Mouse (Mus musculus) T-helper 17 cell (primary cell): ENCODE measurements around the gene Dtnbp1.

Experiments
- in situ Hi-C, 2 experiments: fragments of 300-600 bp; cut with MboI, MseI; formaldehyde crosslinking; loops; 1 replicate in 1 of 2; 2 replicates in 1 of 2; pipeline ENCODE4 v1.15.1; 2025; ENCODE audit warnings: high pct_unique_total_duplicates in 2 of 2

Dtnbp1 gene

GRCm38 (mm10) chr13:45003026-45003425, 1.1 kb upstream of the Dtnbp1 start:
- in situ Hi-C loops = no loop called here

- in situ Hi-C loops = no loop called here
Measured at GRCm38 (mm10) chr13:45001228-45001910, 578 bp downstream of the Dtnbp1 start.

- in situ Hi-C loops = no loop called here
Measured at GRCm38 (mm10) chr13:45000836-45001227, 1.1 kb downstream of the Dtnbp1 start.

GRCm38 (mm10) chr13:44999211-44999610, 2.7 kb downstream of the Dtnbp1 start:
- in situ Hi-C loops = no loop called here

GRCm38 (mm10) chr13:44996339-44996738, 5.6 kb downstream of the Dtnbp1 start:
- in situ Hi-C loops = no loop called here

- in situ Hi-C loops = no loop called here
Measured at GRCm38 (mm10) chr13:44992550-44993205, 9.3 kb downstream of the Dtnbp1 start.

GRCm38 (mm10) chr13:44991936-44992335, 10.0 kb downstream of the Dtnbp1 start:
- in situ Hi-C loops = no loop called here

- in situ Hi-C loops = no loop called here
Measured at GRCm38 (mm10) chr13:44990073-44990682, 11.8 kb downstream of the Dtnbp1 start.

GRCm38 (mm10) chr13:44986352-44986751, 15.6 kb downstream of the Dtnbp1 start:
- in situ Hi-C loops = no loop called here

- in situ Hi-C loops = no loop called here
Measured at GRCm38 (mm10) chr13:44985321-44985720, 16.6 kb downstream of the Dtnbp1 start.

- in situ Hi-C loops = no loop called here
Measured at GRCm38 (mm10) chr13:44983635-44984401, 18.1 kb downstream of the Dtnbp1 start.

- in situ Hi-C loops = no loop called here
Measured at GRCm38 (mm10) chr13:44982799-44983198, 19.1 kb downstream of the Dtnbp1 start.

GRCm38 (mm10) chr13:44979433-44979832, 22.5 kb downstream of the Dtnbp1 start:
- in situ Hi-C loops = no loop called here

- in situ Hi-C loops = no loop called here
Measured at GRCm38 (mm10) chr13:44977483-44978141, 24.3 kb downstream of the Dtnbp1 start.

- in situ Hi-C loops = no loop called here
Measured at GRCm38 (mm10) chr13:44977059-44977458, 24.9 kb downstream of the Dtnbp1 start.

- in situ Hi-C loops = no loop called here
Measured at GRCm38 (mm10) chr13:44960542-44961291, 41.2 kb downstream of the Dtnbp1 start.

- in situ Hi-C loops = no loop called here
Measured at GRCm38 (mm10) chr13:44957049-44957448, 44.9 kb downstream of the Dtnbp1 start.

- in situ Hi-C loops = no loop called here
Measured at GRCm38 (mm10) chr13:44955781-44956180, 46.2 kb downstream of the Dtnbp1 start.

- in situ Hi-C loops = no loop called here
Measured at GRCm38 (mm10) chr13:44954232-44954568, 47.7 kb downstream of the Dtnbp1 start.

GRCm38 (mm10) chr13:44953546-44954231, 48.3 kb downstream of the Dtnbp1 start:
- in situ Hi-C loops = no loop called here
